Mouse (Mus musculus) spleen, adult 2 months (tissue): ENCODE measurements around the gene Camk1g.

Experiments used
- CTCF ChIP-seq: fragments of 200-500 bp; IDR thresholded peaks from 2 replicates; pipeline ENCODE4 v1.5.1; 2011; ENCODE audit warnings: mild to moderate bottlenecking, inconsistent platforms; ENCODE audit not compliant: insufficient read depth, insufficient read length, insufficient replicate concordance; ENCODE audit errors: extremely low read depth
- POLR2A ChIP-seq: fragments of 200-500 bp; IDR thresholded peaks from 2 replicates; pipeline ENCODE4 v1.6.1; 2011; ENCODE audit warnings: low read depth, low read length, inconsistent platforms

- TF ChIP-seq CTCF, result no peak
- TF ChIP-seq POLR2A, result no peak
Observed at GRCm38 (mm10) chr1:193406059-193406642, 36.1 kb upstream of the Camk1g start.
